Mouse (Mus musculus) testis, adult 2 months (tissue): ENCODE results near the gene C2cd4d.

Experiments
- CTCF ChIP-seq: fragments of 200-500 bp; IDR thresholded peaks from 2 replicates; pipeline ENCODE4 v1.5.1; 2012; ENCODE audit warnings: low read depth, mild to moderate bottlenecking, inconsistent platforms, low read length, moderate library complexity; ENCODE audit not compliant: control insufficient read depth, insufficient read depth, insufficient replicate concordance
- POLR2A ChIP-seq: fragments of 200-500 bp; IDR thresholded peaks from 2 replicates; pipeline ENCODE4 v1.6.1; 2012; ENCODE audit warnings: low read depth, mild to moderate bottlenecking, inconsistent platforms, low read length, moderate library complexity; ENCODE audit not compliant: control insufficient read depth

DNA sequence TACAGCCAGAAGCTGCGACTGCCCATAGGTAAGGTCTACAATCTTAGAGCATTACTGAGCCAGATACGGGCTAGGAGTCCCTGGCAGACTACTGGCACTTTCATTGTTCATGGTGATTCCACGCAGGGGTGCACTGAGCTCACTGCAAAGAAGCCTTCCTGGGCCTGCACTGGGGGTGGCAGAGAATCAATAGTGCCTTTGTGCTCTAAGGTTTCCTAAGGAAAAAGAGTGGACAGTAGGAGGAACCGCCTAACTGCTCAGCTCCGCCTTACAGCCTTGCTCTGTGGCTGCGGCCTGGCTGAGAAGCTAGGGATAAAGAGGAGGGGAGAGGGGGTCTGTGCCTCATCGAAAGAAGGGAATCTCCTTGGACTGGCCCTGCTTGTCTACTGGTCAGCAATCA lies at the start of gene C2cd4d:
- TF ChIP-seq CTCF, result no peak
- TF ChIP-seq POLR2A, result no peak
